Comparison of ENCODE assay signal across 18 mouse cellular contexts in genomic region chr1:170556696-170557095, GRCm38 (mm10).
"Had no signal": no experiment of that assay in that cellular context is flagged by ENCODE, and none has a peak within 500 bp of the region (broad histone marks: within the 10 kb centered on the region; RNA-seq: fewer than 3 reads in every experiment).

No protein-coding gene starts in this region.

- DNase-seq: lung, adult 2 months; lung, postnatal 4 days; midbrain, embryonic 14.5 days; right cerebral cortex, postnatal 14 days; thymus, adult 2 months; thymus, postnatal 25 days; thymus, postnatal 4 days had no signal

- H3K27ac ChIP-seq: liver, embryonic 14.5 days; lung, embryonic 15.5 days; midbrain, embryonic 10.5 days; midbrain, embryonic 12.5 days; neural tube, embryonic 13.5 days; neural tube, embryonic 15.5 days; stomach, embryonic 15.5 days; stomach, postnatal 0 days had no signal

- H3K4me2 ChIP-seq: lung, embryonic 15.5 days; midbrain, embryonic 12.5 days; neural tube, embryonic 13.5 days; neural tube, embryonic 15.5 days; stomach, embryonic 15.5 days had no signal

- H3K27me3 ChIP-seq: lung, embryonic 15.5 days; midbrain, embryonic 12.5 days; neural tube, embryonic 13.5 days; neural tube, embryonic 15.5 days; stomach, embryonic 15.5 days had no signal

- H3K9ac ChIP-seq: liver, embryonic 14.5 days; lung, embryonic 15.5 days; midbrain, embryonic 12.5 days; neural tube, embryonic 13.5 days; neural tube, embryonic 15.5 days; stomach, embryonic 15.5 days had no signal

- H3K4me3 ChIP-seq: lung, embryonic 15.5 days; midbrain, embryonic 10.5 days; midbrain, embryonic 12.5 days; myocyte; neural tube, embryonic 13.5 days; neural tube, embryonic 15.5 days; stomach, embryonic 15.5 days had no signal

- ATAC-seq: lung, postnatal 0 days; midbrain, embryonic 16.5 days had no signal

- H3K4me1 ChIP-seq: midbrain, embryonic 10.5 days; midbrain, embryonic 12.5 days; neural tube, embryonic 13.5 days; neural tube, embryonic 15.5 days had no signal

- H3K36me3 ChIP-seq: lung, embryonic 15.5 days; midbrain, embryonic 10.5 days; midbrain, embryonic 12.5 days; neural tube, embryonic 13.5 days; neural tube, embryonic 15.5 days; stomach, embryonic 15.5 days had no signal

- H3K9me3 ChIP-seq: lung, embryonic 15.5 days; midbrain, embryonic 10.5 days; midbrain, embryonic 12.5 days; neural tube, embryonic 13.5 days; neural tube, embryonic 15.5 days; stomach, embryonic 15.5 days had no signal
